Mouse (Mus musculus) thymus, postnatal 25 days (tissue): ENCODE data around the gene Adamts17.

Source experiments
- DNase-seq: peaks from one replicate; pipeline ENCODE4 v3.0.0; 2022

The Adamts17 gene

GRCm38 (mm10) chr7:66839463-66840007 is at the start of gene Adamts17:
Gene Adamts17, plus strand, starts transcription at chr7:66839735.
- peak; percentile 93 for DNase-seq

GRCm38 (mm10) chr7:66789860-66790748 is 49.4 kb upstream of the Adamts17 start:
- no peak for DNase-seq

DNA sequence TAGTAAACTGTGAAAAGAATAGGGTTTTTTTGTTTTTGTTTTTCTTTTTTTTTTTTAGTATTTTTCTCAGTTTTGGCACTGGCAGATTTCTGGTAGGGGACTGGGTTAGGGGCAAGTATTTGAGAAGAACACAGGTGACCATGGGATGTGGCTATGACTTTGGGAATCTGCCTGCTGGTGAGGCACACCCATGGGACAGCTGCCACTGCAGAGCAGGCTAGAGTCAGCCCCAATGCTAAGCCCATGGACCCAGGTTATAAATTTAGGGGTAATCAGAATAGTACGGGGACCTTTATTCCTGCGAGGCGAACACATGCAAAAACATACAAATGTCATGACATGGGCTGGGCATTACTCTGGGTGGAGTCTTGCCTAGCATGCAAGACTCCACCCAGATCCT is 48.5 kb upstream of the Adamts17 start:
- no peak for DNase-seq

GRCm38 (mm10) chr7:66796909-66797308 is 42.6 kb upstream of the Adamts17 start:
- DNase-seq, result no peak

DNA sequence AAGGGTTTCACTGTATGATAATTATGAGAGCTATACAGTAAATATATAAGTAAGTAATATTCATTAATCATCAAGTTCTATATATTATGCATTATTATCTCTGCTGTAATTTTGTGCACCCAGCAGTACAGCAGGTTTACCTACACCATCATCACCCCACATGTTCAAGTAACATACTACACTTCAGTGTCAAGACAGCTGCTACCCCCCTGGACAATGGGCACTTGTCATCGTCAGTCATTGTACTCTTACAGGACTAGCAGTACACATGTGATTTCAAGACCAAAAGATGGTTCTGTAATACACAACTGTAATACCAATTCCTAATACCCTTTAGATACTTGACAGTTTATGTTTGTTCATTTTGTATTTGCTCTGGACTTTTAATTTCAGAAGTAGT is 42.2 kb upstream of the Adamts17 start:
- DNase-seq, result no peak

DNA sequence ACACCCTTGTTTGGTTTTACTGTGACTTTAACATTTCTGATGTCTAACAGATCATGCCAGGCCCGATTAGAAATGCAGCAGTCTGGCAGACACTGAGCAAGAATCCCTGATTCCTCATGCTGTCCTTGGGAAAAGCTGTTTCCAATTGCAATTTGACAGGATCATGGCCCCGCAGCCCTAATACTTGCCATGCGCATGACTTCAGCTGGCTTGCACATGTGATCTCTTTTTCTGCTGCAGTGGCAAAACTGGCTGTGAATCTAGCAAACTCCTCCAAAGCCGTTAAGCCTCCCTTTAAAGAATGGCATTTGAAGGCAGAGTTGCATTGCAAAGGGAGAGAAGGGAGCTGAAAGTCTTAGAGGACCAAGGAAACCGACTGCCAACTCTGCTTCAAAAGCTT is 40.7 kb upstream of the Adamts17 start:
- no peak for DNase-seq

- no peak for DNase-seq
Measured at GRCm38 (mm10) chr7:66800784-66801183, 38.8 kb upstream of the Adamts17 start.

DNA sequence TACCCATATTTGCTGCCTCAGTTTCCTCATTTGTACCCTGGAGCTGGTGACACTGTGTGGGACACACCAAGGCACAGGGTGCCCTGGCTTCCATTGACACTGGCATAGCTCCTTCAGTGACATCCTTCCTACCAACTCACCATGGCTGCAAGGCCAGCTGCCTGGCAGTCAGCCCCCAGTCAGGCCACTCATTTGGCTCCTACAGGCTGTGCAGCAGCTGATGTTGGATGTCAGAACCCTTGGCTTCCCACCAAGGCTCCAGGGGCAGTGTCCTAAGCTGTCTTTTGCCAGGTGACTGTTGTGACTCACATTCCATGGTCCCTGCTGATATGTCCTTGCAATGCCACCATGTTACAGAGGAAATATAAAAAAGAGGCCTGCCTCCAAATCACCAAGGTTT is 37.8 kb upstream of the Adamts17 start:
- DNase-seq, result no peak

DNA sequence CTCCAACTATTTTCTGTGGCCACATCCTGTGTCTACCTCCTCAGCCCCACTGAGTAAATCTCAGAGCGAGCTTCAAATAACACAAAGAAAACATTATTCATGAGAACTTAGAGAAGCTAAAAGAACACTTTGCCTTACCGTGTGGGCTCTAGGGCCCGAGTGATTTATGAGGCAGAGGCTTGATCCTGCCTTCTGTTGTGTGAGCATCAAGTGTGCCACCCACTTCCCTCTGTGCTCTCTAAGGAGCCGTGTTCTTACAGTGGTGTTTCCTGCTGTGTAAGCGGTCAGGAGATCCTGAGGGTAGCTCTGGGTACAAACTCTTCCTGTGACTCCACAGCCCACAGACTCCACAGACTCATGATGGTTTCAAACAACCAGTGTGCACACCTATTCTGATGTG is 35.7 kb upstream of the Adamts17 start:
- no peak for DNase-seq

DNA sequence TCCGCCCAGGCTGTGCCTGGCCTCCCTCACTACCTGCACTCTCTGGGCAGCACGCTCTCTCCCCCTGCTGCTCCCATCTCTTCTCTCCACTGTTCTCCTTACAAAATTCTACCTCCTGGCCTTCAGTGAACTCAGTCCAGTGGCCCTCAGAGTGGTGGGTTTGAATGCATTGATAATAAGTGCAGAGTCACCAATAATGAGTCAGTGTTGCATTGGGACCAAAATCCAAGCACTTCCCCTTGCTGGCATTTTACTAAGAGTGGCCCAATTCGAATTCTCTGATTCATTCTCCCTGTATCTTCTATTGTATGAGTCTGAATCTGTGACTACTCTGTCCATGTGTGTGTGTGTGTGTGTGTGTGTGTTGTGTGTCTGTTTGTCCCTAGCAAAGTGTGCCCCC is 32.7 kb upstream of the Adamts17 start:
- no peak for DNase-seq

DNA sequence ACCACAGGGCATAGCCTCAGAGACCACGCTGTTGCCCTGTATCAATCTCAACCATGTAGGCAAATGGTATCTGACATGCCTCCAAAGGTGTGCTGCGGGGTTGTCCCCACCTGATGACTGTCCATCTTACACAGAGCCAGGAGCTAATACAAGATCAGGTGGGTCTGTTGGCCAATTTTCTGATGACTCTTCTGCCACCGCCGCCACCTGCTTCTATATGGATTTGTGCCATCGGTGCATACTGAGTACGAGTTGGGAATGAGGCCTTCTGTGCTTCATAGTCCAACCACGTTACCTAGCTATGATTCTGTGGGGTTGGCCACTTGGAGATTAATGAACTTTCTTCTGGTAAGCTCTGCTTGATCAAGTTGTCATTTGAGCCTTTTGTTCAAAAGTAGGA is 29.1 kb upstream of the Adamts17 start:
- DNase-seq, result no peak

GRCm38 (mm10) chr7:66811294-66811693 is 28.2 kb upstream of the Adamts17 start:
- no peak for DNase-seq

GRCm38 (mm10) chr7:66812289-66812688 is 27.2 kb upstream of the Adamts17 start:
- DNase-seq, result no peak

DNA sequence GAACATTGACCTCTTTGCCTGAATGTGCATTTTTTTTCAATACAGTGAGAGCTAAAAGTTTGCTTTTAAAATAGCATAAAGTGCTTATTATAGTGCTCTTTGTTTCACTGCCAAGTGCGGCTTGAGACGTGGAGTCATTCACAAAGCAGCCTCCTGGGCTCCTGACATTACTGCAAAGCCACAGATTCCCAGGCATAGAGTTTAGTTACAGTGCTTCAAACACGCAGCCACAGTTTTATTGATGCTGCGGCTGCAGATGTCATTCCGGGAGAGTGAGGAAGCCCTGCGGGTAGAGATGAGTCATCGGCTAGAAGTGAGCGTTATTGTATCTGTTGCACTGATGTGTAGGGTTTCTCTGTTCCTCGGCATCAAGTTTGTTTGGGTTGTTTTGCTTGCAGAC is 26.8 kb upstream of the Adamts17 start:
- no peak for DNase-seq

DNA sequence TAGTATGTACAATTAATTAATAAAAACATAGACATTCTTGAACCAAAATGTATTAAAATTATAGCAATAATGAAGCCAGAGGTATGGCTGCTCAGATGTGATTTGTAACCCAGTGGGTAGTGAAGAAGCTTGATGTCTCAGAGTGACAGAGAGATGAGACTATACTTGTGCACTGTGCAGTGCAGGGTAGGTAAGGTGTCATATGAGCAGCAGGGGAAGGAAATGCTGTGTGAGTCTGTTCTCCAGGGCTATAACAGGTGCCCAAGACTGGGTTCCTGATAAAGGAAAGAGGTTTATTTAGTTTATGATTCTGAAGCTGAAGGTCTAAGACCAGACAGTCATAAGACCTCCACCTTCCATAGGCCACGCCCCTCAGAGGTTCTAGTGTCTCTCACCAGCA is 26.4 kb upstream of the Adamts17 start:
- no peak for DNase-seq

GRCm38 (mm10) chr7:66815526-66815925 is 24.0 kb upstream of the Adamts17 start:
- no peak for DNase-seq

DNA sequence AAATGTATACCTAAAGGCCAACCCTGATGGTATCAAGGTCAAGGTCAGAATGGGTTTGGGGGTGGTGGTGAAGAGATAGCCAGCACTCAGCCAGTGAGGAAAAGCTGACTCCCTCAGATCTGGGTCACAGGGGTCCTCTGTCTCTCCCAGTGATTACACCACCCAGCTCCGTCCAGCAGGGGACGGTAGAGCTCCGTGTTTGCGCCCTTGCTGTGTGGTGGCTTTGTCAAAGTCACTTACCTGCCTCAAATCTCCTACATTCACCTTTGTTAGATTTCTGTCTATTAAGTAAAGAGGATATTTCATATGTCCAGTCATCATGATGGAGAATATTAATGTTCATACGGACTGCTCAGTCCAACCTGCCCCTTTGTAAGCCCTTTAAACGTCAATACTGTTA is 19.5 kb upstream of the Adamts17 start:
- peak; percentile 80 for DNase-seq

GRCm38 (mm10) chr7:66830803-66831202 is 8.7 kb upstream of the Adamts17 start:
- DNase-seq, result no peak

GRCm38 (mm10) chr7:66831295-66831694 is 8.2 kb upstream of the Adamts17 start:
- DNase-seq, result no peak

DNA sequence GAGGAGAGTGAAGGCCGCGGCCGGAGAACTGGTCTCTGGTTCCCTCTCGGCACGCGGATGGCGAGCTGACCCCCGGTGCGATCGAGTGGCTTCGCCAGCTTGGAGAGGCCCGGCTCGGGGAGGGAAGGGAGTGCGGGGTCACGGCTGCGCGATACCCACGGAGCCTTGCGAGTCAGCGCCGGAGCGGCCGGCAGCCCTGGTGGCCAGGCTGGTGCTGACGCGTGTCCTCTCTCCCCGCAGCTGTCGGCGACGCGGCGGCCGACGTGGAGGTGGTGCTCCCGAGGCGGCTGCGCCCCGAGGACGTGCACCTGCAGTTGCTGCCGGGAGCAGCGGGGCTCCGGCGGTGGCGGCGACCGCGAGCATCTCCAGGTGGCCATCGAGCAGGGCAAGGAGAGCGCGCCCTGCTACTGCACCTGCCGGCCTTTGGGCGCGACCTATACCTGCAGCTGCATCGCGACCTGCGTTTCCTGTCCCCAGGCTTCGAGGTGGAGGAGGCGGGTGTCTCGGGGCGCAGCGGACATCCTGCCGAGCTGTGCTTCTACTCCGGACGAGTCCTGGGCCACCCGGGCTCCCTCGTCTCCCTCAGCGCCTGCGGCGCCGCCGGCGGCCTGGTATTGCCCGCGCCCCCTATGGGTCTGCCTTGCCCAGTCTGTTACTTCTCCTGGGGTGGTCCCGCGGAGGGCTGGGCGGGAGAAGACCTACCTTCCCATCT is 629 bp downstream of the Adamts17 start:
- peak; percentile 82 for DNase-seq

DNA sequence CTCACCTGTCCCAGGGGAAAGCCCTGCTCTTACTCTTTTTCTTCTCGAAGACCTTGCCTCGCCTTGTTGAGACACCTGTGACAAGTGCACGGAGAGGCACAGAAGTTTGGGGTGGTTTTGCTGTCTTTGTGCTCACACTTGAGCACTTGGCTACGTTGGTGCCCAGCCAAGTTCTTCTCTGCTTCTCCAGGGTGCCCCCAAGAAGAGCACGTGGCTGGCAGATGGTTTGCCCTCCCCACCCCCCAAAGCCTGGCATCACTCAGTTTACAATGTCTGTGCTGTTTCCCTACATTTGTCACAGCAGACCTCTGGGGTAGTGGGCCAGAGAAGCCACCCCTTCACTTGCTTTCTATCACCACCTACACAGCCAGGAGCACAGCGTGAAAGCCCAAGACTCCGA is 1.6 kb downstream of the Adamts17 start:
- peak; percentile 25 for DNase-seq

GRCm38 (mm10) chr7:66842021-66842420 is 2.5 kb downstream of the Adamts17 start:
- peak; percentile 63 for DNase-seq

- no peak for DNase-seq
Measured at GRCm38 (mm10) chr7:66843846-66844245, 4.3 kb downstream of the Adamts17 start.

GRCm38 (mm10) chr7:66846582-66846981 is 7.0 kb downstream of the Adamts17 start:
- no peak for DNase-seq
